Mouse (Mus musculus) liver, embryonic 14.5 days (tissue): ENCODE data around the gene Wnk2. TPM values are rescaled to one million over a fixed set of nuclear protein-coding genes. Genes with fewer than 3 reads are reported as not detected.

ENCODE experiments used
- ATAC-seq: fragments of 200-750 bp; cut with Nextera tagmentation; 2 replicates; pipeline ENCODE4 v1.8.0; 2017; ENCODE audit warnings: moderate number of reproducible peaks, mild to moderate bottlenecking, moderate library complexity; ENCODE audit not compliant: insufficient read depth
- DNase-seq, 3 experiments: peaks; one replicate each; pipeline ENCODE4 v3.0.0-alpha.2; 2012 to 2013; ENCODE audit warnings: low read depth in 3 of 3, low spot score in 3 of 3
- H3K27ac ChIP-seq: fragments of 300-500 bp; sonication (generic); 2 replicates; pipeline ENCODE4 v1.5.1; 2014; ENCODE audit warnings: moderate library complexity, mild to moderate bottlenecking, control low read depth, inconsistent platforms
- H3K27me3 ChIP-seq: fragments of 300-500 bp; sonication (generic); 2 replicates; pipeline ENCODE4 v1.6.1; 2014; ENCODE audit warnings: mild to moderate bottlenecking, low read length, moderate library complexity; ENCODE audit not compliant: control insufficient read depth, insufficient read depth
- H3K36me3 ChIP-seq: fragments of 300-500 bp; sonication (generic); replicated peaks from 2 replicates; pipeline ENCODE4 v1.6.1; 2014; ENCODE audit warnings: low read depth; ENCODE audit not compliant: control insufficient read depth, insufficient read depth
- H3K4me1 ChIP-seq, 2 experiments: fragments of 200-500 bp in 1 of 2; fragments of 300-500 bp in 1 of 2; sonication (generic) in 1 of 2; replicated peaks; 2 replicates each; pipeline ENCODE4 v1.6.1; 2012 to 2014; ENCODE audit warnings: antibody characterized with exemption in 1 of 2, inconsistent platforms in 1 of 2, low read length in 1 of 2; ENCODE audit not compliant: control insufficient read depth in 2 of 2, insufficient read depth in 2 of 2
- H3K4me2 ChIP-seq: fragments of 300-500 bp; sonication (generic); 2 replicates; pipeline ENCODE4 v1.6.1; 2014; ENCODE audit warnings: low read depth, mild to moderate bottlenecking, control low read depth, moderate library complexity
- H3K4me3 ChIP-seq, 2 experiments: fragments of 200-500 bp in 1 of 2; fragments of 300-500 bp in 1 of 2; sonication (generic) in 1 of 2; 2 replicates each; pipeline ENCODE4 v1.5.1; 2012 to 2014; ENCODE audit warnings: low read depth in 2 of 2, low read length in 2 of 2, mild to moderate bottlenecking in 2 of 2, control low read depth in 1 of 2, inconsistent platforms in 1 of 2, moderate library complexity in 1 of 2; ENCODE audit not compliant: insufficient read depth in 1 of 2
- H3K9ac ChIP-seq: fragments of 300-500 bp; sonication (generic); replicated peaks from 2 replicates; pipeline ENCODE4 v1.6.1; 2014; ENCODE audit warnings: mild to moderate bottlenecking, control low read depth, moderate library complexity
- H3K9me3 ChIP-seq: fragments of 300-500 bp; sonication (generic); 2 replicates; pipeline ENCODE4 v1.6.1; 2016; ENCODE audit warnings: low read length, mixed read lengths; ENCODE audit not compliant: control insufficient read depth
- CTCF ChIP-seq: IDR thresholded peaks from 2 replicates; pipeline ENCODE4 v1.5.1; 2016; ENCODE audit warnings: antibody characterized with exemption, low read depth, control low read depth
- EP300 ChIP-seq: IDR thresholded peaks from 2 replicates; pipeline ENCODE4 v1.6.1; 2016; ENCODE audit warnings: antibody characterized with exemption, low read depth
- WGBS: fragments of 180-500 bp; shearing (Covaris S2); extraction: QIAGEN DNeasy Blood & Tissue Kit; methylation state at CpG from one replicate; pipeline ENCODE4 v1.1.7; 2014; ENCODE audit not compliant: insufficient replicate concordance; 5-methylcytosine and 5-hydroxymethylcytosine counted together
- polyA plus RNA-seq, 2 experiments: library from polyadenylated mRNA; depleted of rRNA in 1 of 2; stranded (reverse) in 1 of 2; unstranded in 1 of 2; fragments of >200 nt; fragmentation: Nextera tagmentation in 1 of 2; extraction: Ambion mirVana in 1 of 2; gene quantifications; 2 replicates each; pipeline versions ENCODE4 v1.2.1 to v1.2.3; 2012 to 2014

The Wnk2 gene
- polyA plus RNA-seq, 2 experiments = 0.05 to 0.13 TPM

GRCm38 (mm10) chr13:49186798-49187287, 39.0 kb upstream of the Wnk2 start:
- Histone ChIP-seq H3K4me3 (peak overlapping the region; percentile 13 to 62; a peak in 3 of 4 replicates), H3K4me1 (peaks cover 8 to 36% of the 10 kb centered on the region in 2 experiments), H3K4me2 (peak overlapping the region; percentile 95), H3K9ac (peak overlapping the region; percentile 38), H3K9me3 (no peaks in the 10 kb centered on the region), H3K27me3 (no peaks in the 10 kb centered on the region), H3K27ac (no peak overlapping the region), H3K36me3 (no peaks in the 10 kb centered on the region)
- no peak for TF ChIP-seq CTCF
- no peak for TF ChIP-seq EP300
- no peak for DNase-seq
- peak; percentile 26; the same call in 1 of the 2 replicates for ATAC-seq
- WGBS = 17% methylated on average over 11 of the region's 11 CpGs

GRCm38 (mm10) chr13:49183646-49184045, 35.8 kb upstream of the Wnk2 start:
- no peak for DNase-seq
- Histone ChIP-seq H3K27me3 (no peaks in the 10 kb centered on the region), H3K4me3 (no peak overlapping the region), H3K27ac (no peak overlapping the region), H3K4me2 (no peak overlapping the region), H3K9ac (no peak overlapping the region), H3K4me1 (peaks cover 5 to 14% of the 10 kb centered on the region in 2 experiments), H3K36me3 (no peaks in the 10 kb centered on the region), H3K9me3 (no peaks in the 10 kb centered on the region)
- TF ChIP-seq CTCF (no peak), EP300 (no peak)
- no peak for ATAC-seq
- WGBS = 52% methylated on average over 5 of the region's 5 CpGs

GRCm38 (mm10) chr13:49183161-49183560, 35.3 kb upstream of the Wnk2 start:
- Histone ChIP-seq H3K4me1 (peaks cover 5 to 10% of the 10 kb centered on the region in 2 experiments), H3K4me2 (no peak overlapping the region), H3K36me3 (no peaks in the 10 kb centered on the region), H3K9me3 (no peaks in the 10 kb centered on the region), H3K27me3 (no peaks in the 10 kb centered on the region), H3K27ac (no peak overlapping the region), H3K9ac (no peak overlapping the region), H3K4me3 (no peak overlapping the region)
- WGBS = 40% methylated on average over 5 of the region's 5 CpGs
- DNase-seq (no peak), ATAC-seq (no peak)
- TF ChIP-seq EP300 = no peak
- no peak for TF ChIP-seq CTCF

GRCm38 (mm10) chr13:49181411-49181984, 33.7 kb upstream of the Wnk2 start:
- ATAC-seq (no peak), DNase-seq (no peak)
- WGBS = 63% methylated on average over 3 of the region's 3 CpGs
- H3K4me2 ChIP-seq = no peak overlapping the region
- H3K27ac ChIP-seq = no peak overlapping the region
- no peak overlapping the region for H3K4me3 ChIP-seq
- H3K9me3 ChIP-seq = no peaks in the 10 kb centered on the region
- H3K36me3 ChIP-seq = no peaks in the 10 kb centered on the region
- H3K27me3 ChIP-seq = no peaks in the 10 kb centered on the region
- TF ChIP-seq CTCF (no peak), EP300 (no peak)
- H3K4me1 ChIP-seq = peaks cover 0 to 1% of the 10 kb centered on the region in 2 experiments; a peak in 3 of 4 replicates
- H3K9ac ChIP-seq = no peak overlapping the region

GRCm38 (mm10) chr13:49180691-49181090, 32.9 kb upstream of the Wnk2 start:
- no peaks in the 10 kb centered on the region for H3K27me3 ChIP-seq
- 16% methylated on average over 1 of the region's 1 CpGs for WGBS
- no peak for ATAC-seq

More at GRCm38 (mm10) chr13:49180691-49181090, 32.9 kb upstream of the Wnk2 start:
- no peak for DNase-seq
- Histone ChIP-seq H3K4me3 (no peak overlapping the region), H3K27ac (no peak overlapping the region), H3K36me3 (no peaks in the 10 kb centered on the region), H3K9me3 (no peaks in the 10 kb centered on the region), H3K4me2 (no peak overlapping the region), H3K4me1 (no peaks in the 10 kb centered on the region; a peak in 1 of 4 replicates), H3K9ac (no peak overlapping the region)
- TF ChIP-seq EP300 (no peak), CTCF (no peak)
